Mouse (Mus musculus) frontal cortex, postnatal 14 days (tissue): ENCODE measurements around the gene Insm1.

Source experiments
- DNase-seq, 2 experiments: peaks; one replicate each; pipeline ENCODE4 v3.0.0; 2022; ENCODE audit warnings: low spot score in 2 of 2

The Insm1 gene

DNA sequence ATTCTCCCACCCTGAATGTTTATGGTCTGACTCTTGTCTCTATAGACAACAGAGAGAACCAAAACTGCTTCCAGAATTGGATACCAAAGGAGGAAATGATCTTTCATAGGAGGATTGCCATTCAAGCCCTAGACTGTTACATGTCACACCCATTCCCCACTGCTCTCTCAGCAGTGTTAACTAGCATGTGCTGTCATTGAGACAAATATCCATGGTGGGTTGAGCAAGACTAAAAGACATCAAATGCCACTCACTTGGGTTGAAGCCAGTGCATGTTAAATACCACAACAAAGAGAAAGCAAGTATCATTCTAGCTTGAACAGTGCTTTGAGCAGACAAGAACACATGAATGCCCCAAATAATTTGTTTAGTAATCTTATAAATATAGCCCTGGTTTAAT is 41.2 kb downstream of the Insm1 start:
- no peak for DNase-seq

DNA sequence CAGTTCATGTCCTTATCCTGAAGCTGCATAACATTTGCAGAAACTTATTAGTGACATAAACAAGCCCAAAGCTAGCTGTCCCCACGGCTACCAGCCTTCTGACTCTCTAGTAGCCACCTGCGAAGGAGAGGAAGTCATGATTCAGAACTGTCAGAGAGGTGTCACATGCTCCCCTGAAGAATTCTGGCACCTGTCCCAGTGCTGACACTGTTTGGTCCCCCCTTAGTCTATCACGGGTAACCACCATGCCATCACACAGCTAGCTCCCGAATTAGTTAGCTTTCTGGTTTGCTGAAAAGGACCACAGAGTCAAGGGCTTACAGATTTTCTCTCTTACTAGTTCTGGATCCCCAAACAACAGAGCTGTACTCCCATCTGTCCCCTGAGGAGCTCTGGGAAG is 43.3 kb downstream of the Insm1 start:
- no peak for DNase-seq

DNA sequence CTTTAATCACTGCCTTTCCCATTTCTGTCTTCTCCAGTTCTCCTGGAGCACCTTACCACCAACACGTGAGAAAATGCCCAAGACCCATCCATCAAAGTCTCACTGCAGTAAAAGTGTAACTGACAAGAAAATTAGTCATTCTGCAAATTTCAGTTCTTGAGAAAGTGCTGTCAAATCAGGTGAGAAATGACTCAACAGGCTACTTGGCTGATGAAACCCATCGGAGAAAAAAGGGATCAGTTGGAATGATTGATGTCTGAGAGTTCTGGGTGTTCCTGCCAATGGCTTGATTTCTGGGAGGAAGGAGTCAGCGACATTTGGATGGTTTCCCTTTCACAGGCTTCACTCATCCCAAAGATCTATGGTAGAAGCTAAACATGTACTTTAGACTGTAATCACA is 44.8 kb downstream of the Insm1 start:
- DNase-seq: no peak
